Mouse (Mus musculus): ENCODE measurements around the gene 4931422A03Rik.
"Not testable (repeated sequence)": the region's sequence is repeated elsewhere in the genome, so short reads cannot be mapped to it uniquely, and the experiment has no call there.

Gene 4931422A03Rik

GRCm38 (mm10) chr2:104028139-104028723 lies at the start of gene 4931422A03Rik:
TSS of gene 4931422A03Rik (minus strand) at chr2:104028361.
- in situ Hi-C loops (cut with MboI, MseI): no loop called here

- in situ Hi-C loops (cut with MboI, MseI): no loop called here
These were observed 41.6 kb upstream of the 4931422A03Rik start, which contains the start of gene Cd59b for GRCm38 (mm10) chr2:104069704-104070185. TSS of gene Cd59b (plus strand) at chr2:104069849.

- in situ Hi-C loops (cut with MboI, MseI): not testable (repeated sequence)
These were observed 40.3 kb upstream of the 4931422A03Rik start, which contains the start of gene Gm10799 for GRCm38 (mm10) chr2:104068450-104068849. TSS of gene Gm10799 (minus strand) at chr2:104068550.

- in situ Hi-C loops (cut with MboI, MseI): not testable (repeated sequence)
These were observed 37.4 kb upstream of the 4931422A03Rik start, which contains the start of gene Gm10912 for GRCm38 (mm10) chr2:104065526-104065925. TSS of gene Gm10912 (plus strand) at chr2:104065826.

- in situ Hi-C loops (cut with MboI, MseI): no loop called here
These were observed 36.0 kb upstream of the 4931422A03Rik start for GRCm38 (mm10) chr2:104064152-104064551.

GRCm38 (mm10) chr2:104062665-104063064 lies 34.5 kb upstream of the 4931422A03Rik start:
- in situ Hi-C loops (cut with MboI, MseI): no loop called here

GRCm38 (mm10) chr2:104060996-104061395 lies 32.8 kb upstream of the 4931422A03Rik start:
- in situ Hi-C loops (cut with MboI, MseI): no loop called here

- in situ Hi-C loops (cut with MboI, MseI): no loop called here
These were observed 31.6 kb upstream of the 4931422A03Rik start for GRCm38 (mm10) chr2:104059786-104060185.

- in situ Hi-C loops (cut with MboI, MseI): no loop called here
These were observed 30.8 kb upstream of the 4931422A03Rik start for GRCm38 (mm10) chr2:104058954-104059353.

- in situ Hi-C loops (cut with MboI, MseI): no loop called here
These were observed 30.2 kb upstream of the 4931422A03Rik start for GRCm38 (mm10) chr2:104058381-104058780.

- in situ Hi-C loops (cut with MboI, MseI): no loop called here
These were observed 16.4 kb upstream of the 4931422A03Rik start for GRCm38 (mm10) chr2:104044479-104045080.

GRCm38 (mm10) chr2:104043624-104044478 lies 15.7 kb upstream of the 4931422A03Rik start:
- in situ Hi-C loops (cut with MboI, MseI): no loop called here

- in situ Hi-C loops (cut with MboI, MseI): no loop called here
These were observed 14.6 kb upstream of the 4931422A03Rik start for GRCm38 (mm10) chr2:104042766-104043165.

- in situ Hi-C loops (cut with MboI, MseI): no loop called here
These were observed 13.5 kb upstream of the 4931422A03Rik start for GRCm38 (mm10) chr2:104041632-104042031.

GRCm38 (mm10) chr2:104038236-104038635 lies 10.1 kb upstream of the 4931422A03Rik start:
- in situ Hi-C loops (cut with MboI, MseI): no loop called here

- in situ Hi-C loops (cut with MboI, MseI): no loop called here
These were observed 8.2 kb upstream of the 4931422A03Rik start for GRCm38 (mm10) chr2:104036316-104036715.

GRCm38 (mm10) chr2:104035595-104035994 lies 7.4 kb upstream of the 4931422A03Rik start:
- in situ Hi-C loops (cut with MboI, MseI): no loop called here

- in situ Hi-C loops (cut with MboI, MseI): loop anchor here (5.0 kb wide), 1 partner anchor 92 kb away; no protein-coding TSS in a partner anchor
These were observed 6.8 kb upstream of the 4931422A03Rik start for GRCm38 (mm10) chr2:104034832-104035472.

GRCm38 (mm10) chr2:104032056-104032455 lies 3.9 kb upstream of the 4931422A03Rik start:
- in situ Hi-C loops (cut with MboI, MseI): loop anchor here (5.0 kb wide), 1 partner anchor 95 kb away; no protein-coding TSS in a partner anchor

- in situ Hi-C loops (cut with MboI, MseI): loop anchor here (5.0 kb wide), 1 partner anchor 97 kb away; no protein-coding TSS in a partner anchor
These were observed 2.2 kb upstream of the 4931422A03Rik start for GRCm38 (mm10) chr2:104030381-104030780.

GRCm38 (mm10) chr2:104029074-104029473 lies 913 bp upstream of the 4931422A03Rik start:
- in situ Hi-C loops (cut with MboI, MseI): no loop called here
